Mouse (Mus musculus) kidney, embryonic 14.5 days (tissue): Measurements from ENCODE around the gene Cln3. TPM values are rescaled to one million over a fixed set of nuclear protein-coding genes. Genes with fewer than 3 reads are reported as not detected.

Source experiments
- ATAC-seq: fragments of 200-750 bp; cut with Nextera tagmentation; 2 replicates; pipeline ENCODE4 v1.8.0; 2017; ENCODE audit warnings: moderate number of reproducible peaks, mild to moderate bottlenecking, moderate TSS enrichment, moderate library complexity; ENCODE audit not compliant: low FRiP score, low TSS enrichment
- H3K27ac ChIP-seq: fragments of 300-500 bp; sonication (generic); 2 replicates; pipeline ENCODE4 v1.5.1; 2014; ENCODE audit warnings: low read depth, mild to moderate bottlenecking, low read length, moderate library complexity, mixed read lengths
- H3K27me3 ChIP-seq: fragments of 300-500 bp; sonication (generic); 2 replicates; pipeline ENCODE4 v1.6.1; 2014; ENCODE audit warnings: mild to moderate bottlenecking, low read length; ENCODE audit not compliant: control insufficient read depth, insufficient read depth
- H3K36me3 ChIP-seq: fragments of 300-500 bp; sonication (generic); 2 replicates; pipeline ENCODE4 v1.6.1; 2014; ENCODE audit warnings: low read length, mixed read lengths; ENCODE audit not compliant: control insufficient read depth, insufficient read depth
- H3K4me1 ChIP-seq: fragments of 300-500 bp; sonication (generic); 2 replicates; pipeline ENCODE4 v1.6.1; 2014; ENCODE audit warnings: low read length, mixed read lengths; ENCODE audit not compliant: control insufficient read depth, insufficient read depth
- H3K4me2 ChIP-seq: fragments of 300-500 bp; sonication (generic); replicated peaks from 2 replicates; pipeline ENCODE4 v1.6.1; 2014; ENCODE audit warnings: low read depth, mild to moderate bottlenecking, low read length
- H3K4me3 ChIP-seq: fragments of 300-500 bp; sonication (generic); 2 replicates; pipeline ENCODE4 v1.5.1; 2014; ENCODE audit warnings: mild to moderate bottlenecking, low read length
- H3K9ac ChIP-seq: fragments of 300-500 bp; sonication (generic); 2 replicates; pipeline ENCODE4 v1.6.1; 2014; ENCODE audit warnings: low read depth, mild to moderate bottlenecking, low read length, moderate library complexity
- H3K9me3 ChIP-seq: fragments of 300-500 bp; sonication (generic); 2 replicates; pipeline ENCODE4 v1.6.1; 2016; ENCODE audit warnings: low read length; ENCODE audit not compliant: control insufficient read depth
- WGBS: fragments of 180-500 bp; shearing (Covaris S2); extraction: QIAGEN DNeasy Blood & Tissue Kit; methylation state at CpG from one replicate; pipeline ENCODE4 v1.1.7; 2014; 5-methylcytosine and 5-hydroxymethylcytosine counted together
- polyA plus RNA-seq: library from polyadenylated mRNA; unstranded; fragments of >200 nt; fragmentation: Nextera tagmentation; extraction: Ambion mirVana; gene quantifications from 2 replicates; pipeline ENCODE4 v1.2.1, GENCODE M21; 2014

The Cln3 gene
- polyA plus RNA-seq, 1 experiment from 2014 or later: 30.4 TPM

GRCm38 (mm10) chr7:126545631-126546030, 40.0 kb downstream of the Cln3 start:
- no peaks in the 10 kb centered on the region for H3K9me3 ChIP-seq
- H3K27me3 ChIP-seq: no peaks in the 10 kb centered on the region
- 98% methylated on average over 2 of the region's 2 CpGs for WGBS
- no peak for ATAC-seq
- H3K9ac ChIP-seq: no peak overlapping the region
- no peak overlapping the region for H3K27ac ChIP-seq
- H3K4me1 ChIP-seq: no peaks in the 10 kb centered on the region
- H3K36me3 ChIP-seq: peaks cover 66% of the 10 kb centered on the region
- no peak overlapping the region for H3K4me3 ChIP-seq
- no peak overlapping the region for H3K4me2 ChIP-seq

GRCm38 (mm10) chr7:126541661-126542060, 44.0 kb downstream of the Cln3 start:
- H3K36me3 ChIP-seq: peaks cover 27% of the 10 kb centered on the region
- WGBS: 88% methylated on average over 1 of the region's 1 CpGs
- H3K4me2 ChIP-seq: no peak overlapping the region
- H3K4me1 ChIP-seq: no peaks in the 10 kb centered on the region
- H3K9ac ChIP-seq: no peak overlapping the region
- no peaks in the 10 kb centered on the region for H3K9me3 ChIP-seq
- no peak overlapping the region for H3K4me3 ChIP-seq
- no peak overlapping the region for H3K27ac ChIP-seq
- ATAC-seq: no peak
- peaks cover 5% of the 10 kb centered on the region; the same call in 1 of the 2 replicates for H3K27me3 ChIP-seq

DNA sequence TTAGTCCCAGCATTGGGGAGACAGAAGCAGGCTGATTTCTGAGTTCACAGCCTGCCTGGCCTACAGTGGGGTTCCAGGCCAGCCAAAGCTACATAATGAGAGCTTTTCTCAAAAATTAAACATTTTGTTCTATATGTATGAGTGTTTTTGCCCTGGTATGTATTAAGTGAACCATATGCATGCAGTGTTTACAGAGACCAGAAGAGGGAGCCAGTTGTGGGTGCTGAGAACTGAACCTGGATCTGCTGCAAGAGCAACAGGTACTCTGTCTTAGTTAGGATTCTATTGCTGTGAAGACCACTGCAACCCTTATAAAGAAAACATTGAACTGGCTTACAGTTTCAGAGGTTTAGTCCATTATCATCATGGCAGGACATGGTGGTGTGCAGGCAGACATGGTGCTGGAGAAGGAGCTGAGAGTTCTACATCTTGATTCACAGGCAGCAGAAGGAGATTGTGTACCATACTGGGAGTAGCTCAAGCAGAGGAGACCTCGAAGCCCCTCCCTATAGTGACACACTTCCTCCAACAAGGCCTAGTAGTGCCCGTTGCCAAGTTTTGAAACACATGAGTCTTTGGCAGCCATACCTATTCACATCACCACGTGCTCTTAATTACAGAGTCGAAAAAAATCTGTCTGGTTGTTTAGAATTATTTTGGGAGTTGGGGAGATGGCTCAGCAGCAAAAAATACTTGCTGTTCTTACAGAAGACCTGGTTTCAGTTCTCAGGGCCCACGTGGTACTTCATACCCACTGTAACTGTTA, 47.6 kb downstream of the Cln3 start:
- WGBS: 80% methylated on average over 5 of the region's 5 CpGs
- Histone ChIP-seq H3K4me3 (no peak overlapping the region), H3K27me3 (peaks cover 9% of the 10 kb centered on the region; the same call in 1 of the 2 replicates)

DNA sequence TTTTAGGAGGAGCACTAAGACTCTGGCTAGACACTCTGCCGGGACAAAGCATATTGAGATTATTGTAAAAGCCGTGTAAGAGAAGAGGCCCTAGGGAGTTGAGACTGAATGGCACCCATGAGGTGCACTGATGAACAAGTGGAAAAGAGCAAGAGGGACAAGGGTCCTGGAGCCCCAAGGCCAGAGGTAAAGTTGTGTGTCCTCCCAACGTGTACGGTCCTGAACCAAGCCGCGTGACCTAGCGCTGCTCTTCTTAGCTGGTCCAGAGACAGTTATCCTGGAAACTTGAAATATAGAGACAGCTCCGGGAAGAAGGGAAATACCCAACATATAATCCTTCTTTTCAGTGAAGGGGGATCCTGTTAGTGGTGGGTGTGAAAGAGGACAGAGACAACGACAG, 49.2 kb downstream of the Cln3 start:
- peak overlapping the region; percentile 49; the same call in 1 of the 2 replicates for H3K4me3 ChIP-seq
- H3K4me1 ChIP-seq: no peaks in the 10 kb centered on the region
- peaks cover 9% of the 10 kb centered on the region; the same call in 1 of the 2 replicates for H3K27me3 ChIP-seq
- no peak for ATAC-seq
- H3K36me3 ChIP-seq: no peaks in the 10 kb centered on the region
- H3K27ac ChIP-seq: no peak overlapping the region
- peak overlapping the region; percentile 81 for H3K4me2 ChIP-seq
- no peaks in the 10 kb centered on the region for H3K9me3 ChIP-seq
- no peak overlapping the region for H3K9ac ChIP-seq
- WGBS: 62% methylated on average over 9 of the region's 9 CpGs

More for the DNA sequence above, 47.6 kb downstream of the Cln3 start:
- Histone ChIP-seq H3K9ac (no peak overlapping the region), H3K4me2 (no peak overlapping the region), H3K9me3 (no peaks in the 10 kb centered on the region), H3K27ac (no peak overlapping the region), H3K4me1 (no peaks in the 10 kb centered on the region), H3K36me3 (no peaks in the 10 kb centered on the region)
- ATAC-seq: no peak

GRCm38 (mm10) chr7:126535766-126536165, 49.9 kb downstream of the Cln3 start:
- Histone ChIP-seq H3K4me3 (peak overlapping the region; percentile 49), H3K27ac (no peak overlapping the region), H3K9me3 (no peaks in the 10 kb centered on the region), H3K9ac (peak overlapping the region; percentile 53), H3K27me3 (peaks cover 9% of the 10 kb centered on the region; the same call in 1 of the 2 replicates), H3K36me3 (no peaks in the 10 kb centered on the region), H3K4me1 (no peaks in the 10 kb centered on the region), H3K4me2 (peak overlapping the region; percentile 81)
- ATAC-seq: peak; percentile 24; the same call in 1 of the 2 replicates
- WGBS: 1% methylated on average over 28 of the region's 28 CpGs

DNA sequence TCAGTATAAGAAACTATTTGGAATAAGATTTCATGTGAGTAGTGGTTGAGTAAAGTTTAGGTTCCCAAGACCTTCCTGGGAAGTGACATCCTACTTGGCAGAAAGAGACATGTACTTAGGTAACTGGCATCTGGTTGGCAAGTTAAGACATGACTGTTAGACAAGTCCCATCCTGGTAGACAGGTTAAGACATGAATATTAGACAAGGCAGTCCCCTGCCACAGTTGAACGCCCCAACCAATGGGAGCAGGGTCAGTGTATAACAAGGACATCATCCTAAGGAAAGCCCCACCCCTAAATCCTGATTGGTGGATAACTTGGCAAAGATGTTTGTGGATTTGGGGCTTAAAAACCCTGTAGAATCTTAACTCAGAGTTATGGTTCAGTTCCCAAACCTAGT, 52.2 kb downstream of the Cln3 start:
- Histone ChIP-seq H3K4me3 (no peak overlapping the region), H3K27ac (no peak overlapping the region), H3K9me3 (no peaks in the 10 kb centered on the region), H3K9ac (no peak overlapping the region), H3K36me3 (no peaks in the 10 kb centered on the region), H3K4me2 (no peak overlapping the region), H3K27me3 (peaks cover 9% of the 10 kb centered on the region; the same call in 1 of the 2 replicates), H3K4me1 (no peaks in the 10 kb centered on the region)
- ATAC-seq: no peak
- WGBS: 83% methylated on average over 1 of the region's 1 CpGs

GRCm38 (mm10) chr7:126528166-126528577, 57.4 kb downstream of the Cln3 start:
- Histone ChIP-seq H3K4me1 (no peaks in the 10 kb centered on the region), H3K27me3 (no peaks in the 10 kb centered on the region), H3K9me3 (no peaks in the 10 kb centered on the region), H3K27ac (no peak overlapping the region), H3K4me3 (no peak overlapping the region), H3K36me3 (no peaks in the 10 kb centered on the region), H3K9ac (no peak overlapping the region; the same call in 1 of the 2 replicates), H3K4me2 (no peak overlapping the region)
- 9% methylated on average over 1 of the region's 1 CpGs for WGBS
- 0 out of 2 replicates have a peak, but pooled peaks have one; percentile 16 for ATAC-seq

- H3K27ac ChIP-seq: no peak overlapping the region
- ATAC-seq: no peak
- H3K27me3 ChIP-seq: no peaks in the 10 kb centered on the region
- WGBS: 83% methylated on average over 3 of the region's 3 CpGs
- no peaks in the 10 kb centered on the region for H3K4me1 ChIP-seq
- no peaks in the 10 kb centered on the region for H3K36me3 ChIP-seq
- no peak overlapping the region for H3K9ac ChIP-seq
- H3K4me3 ChIP-seq: no peak overlapping the region
- no peak overlapping the region for H3K4me2 ChIP-seq
- no peaks in the 10 kb centered on the region for H3K9me3 ChIP-seq
Observed at GRCm38 (mm10) chr7:126523316-126523715, 62.3 kb downstream of the Cln3 start.
